ENCODE assay signal across 12 mouse cellular contexts in the genomic region with DNA sequence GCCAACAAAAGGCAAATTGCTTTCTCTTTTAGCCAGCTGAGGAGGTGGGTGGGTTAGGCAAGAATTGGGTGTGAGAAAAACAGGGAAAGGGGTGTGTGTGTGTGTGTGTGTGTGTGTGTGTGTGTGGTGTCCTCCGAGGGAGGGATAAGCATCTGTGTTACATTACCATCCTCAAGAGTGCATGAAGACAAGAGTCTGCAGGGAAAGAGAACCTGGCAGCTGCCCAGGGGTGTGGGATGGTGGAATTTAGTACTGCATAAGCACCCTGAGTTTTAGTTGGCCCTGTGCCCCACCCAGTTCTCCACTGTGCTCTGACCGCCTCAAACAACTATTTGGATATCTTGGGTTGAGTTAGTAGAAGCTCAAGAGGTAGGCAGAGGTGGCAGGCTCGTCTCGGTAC. TPM values are rescaled to one million over a fixed set of nuclear protein-coding genes. Genes with fewer than 3 reads are reported as not detected.
DNase-seq lines count a peak whose midpoint lies in the region; ATAC-seq lines count a peak whose summit lies in the region.
"Had no signal": no experiment of that assay in that cellular context is flagged by ENCODE, and none has a peak within 500 bp of the region (broad histone marks: within the 10 kb centered on the region; RNA-seq: fewer than 3 reads in every experiment).

No protein-coding gene starts in this region.

- no peaks in the 10 kb centered on the region for H3K36me3 ChIP-seq in heart, embryonic 12.5 days
- H3K36me3 ChIP-seq in liver, embryonic 11.5 days (ENCODE audit: control insufficient read depth, insufficient read depth, low read length): no peaks in the 10 kb centered on the region
- H3K36me3 ChIP-seq in hindbrain, embryonic 14.5 days (replicated peaks; ENCODE audit: control insufficient read depth, insufficient read depth): no peaks in the 10 kb centered on the region
- H3K36me3 ChIP-seq: liver, embryonic 12.5 days had no signal

- H3K9me3 ChIP-seq in heart, embryonic 12.5 days (replicated peaks): peaks cover 4% of the 10 kb centered on the region; the same call in 1 of the 2 replicates
- peaks cover 3% of the 10 kb centered on the region; the same call in 1 of the 2 replicates for H3K9me3 ChIP-seq in liver, embryonic 11.5 days (ENCODE audit: control insufficient read depth, low read length)
- H3K9me3 ChIP-seq in hindbrain, embryonic 14.5 days (ENCODE audit: control insufficient read depth, low read length): no peaks in the 10 kb centered on the region

- H3K4me1 ChIP-seq in heart, embryonic 12.5 days (replicated peaks): peaks cover 11% of the 10 kb centered on the region
- H3K4me1 ChIP-seq in liver, embryonic 11.5 days (replicated peaks; ENCODE audit: control insufficient read depth, insufficient read depth, low read length): no peaks in the 10 kb centered on the region
- H3K4me1 ChIP-seq in hindbrain, embryonic 14.5 days (replicated peaks; ENCODE audit: control insufficient read depth, insufficient read depth, low read length): peaks cover 19% of the 10 kb centered on the region
- H3K4me1 ChIP-seq: liver, embryonic 12.5 days had no signal

- ATAC-seq in heart, embryonic 12.5 days (ENCODE audit: insufficient number of reproducible peaks, low FRiP score): no peak
- no peak for ATAC-seq in liver, embryonic 11.5 days (replicated peaks; ENCODE audit: low FRiP score)
- no peak for ATAC-seq in hindbrain, embryonic 14.5 days (ENCODE audit: low FRiP score)
- ATAC-seq: liver, embryonic 12.5 days had no signal

- H3K4me2 ChIP-seq in heart, embryonic 12.5 days: no peak overlapping the region
- no peak overlapping the region for H3K4me2 ChIP-seq in liver, embryonic 11.5 days
- no peak overlapping the region for H3K4me2 ChIP-seq in hindbrain, embryonic 14.5 days (replicated peaks)
- H3K4me2 ChIP-seq: liver, embryonic 12.5 days had no signal

- peaks cover 14% of the 10 kb centered on the region; the same call in 1 of the 2 replicates for H3K27me3 ChIP-seq in heart, embryonic 12.5 days (replicated peaks)
- H3K27me3 ChIP-seq in liver, embryonic 11.5 days (replicated peaks; ENCODE audit: control insufficient read depth, insufficient read depth, low read length): peaks cover 32% of the 10 kb centered on the region
- H3K27me3 ChIP-seq in hindbrain, embryonic 14.5 days (ENCODE audit: control insufficient read depth, insufficient read depth, low read length): no peaks in the 10 kb centered on the region

- peak; percentile 10 for DNase-seq in heart, adult 18-20 months
- DNase-seq in frontal cortex, adult 2 months (ENCODE audit: extremely low spot score in 1 of 2, low spot score in 1 of 2): peak; percentile 87 to 90
- peak; percentile 74 to 86 for DNase-seq in left cerebral cortex, postnatal 14 days (ENCODE audit: low spot score in 2 of 2)
- peak; percentile 75 for DNase-seq in right cerebral cortex, postnatal 25 days
- no peak for DNase-seq in liver, embryonic 11.5 days (ENCODE audit: low spot score)
- no peak for DNase-seq in retina, embryonic 14.5 days (ENCODE audit: low spot score)
- DNase-seq in hindbrain, embryonic 14.5 days (ENCODE audit: low spot score): no peak
- DNase-seq: spleen, adult 18-20 months had no signal

- 69% methylated on average over 4 of the region's 4 CpGs for WGBS in heart, embryonic 12.5 days
- 79% methylated on average over 4 of the region's 4 CpGs for WGBS in liver, embryonic 11.5 days
- 88% methylated on average over 4 of the region's 4 CpGs for WGBS in hindbrain, embryonic 14.5 days

- intact Hi-C loops in left cerebral cortex, postnatal 14 days (cut with DNase I): loop anchor here (5.0 kb wide), 2 partner anchors 34 to 104 kb away; no protein-coding TSS in a partner anchor

- H3K4me3 ChIP-seq in heart, embryonic 12.5 days: no peak overlapping the region
- H3K4me3 ChIP-seq in liver, embryonic 11.5 days (ENCODE audit: low read depth, low read length): no peak overlapping the region
- no peak overlapping the region for H3K4me3 ChIP-seq in hindbrain, embryonic 14.5 days (replicated peaks; ENCODE audit: low read length)
- H3K4me3 ChIP-seq: heart, adult 2 months; liver, embryonic 12.5 days had no signal

- no peak overlapping the region for H3K27ac ChIP-seq in heart, embryonic 12.5 days (ENCODE audit: poor library complexity, severe bottlenecking)
- no peak overlapping the region for H3K27ac ChIP-seq in liver, embryonic 11.5 days (ENCODE audit: low read depth, low read length)
- H3K27ac ChIP-seq in hindbrain, embryonic 14.5 days: no peak overlapping the region
- H3K27ac ChIP-seq: heart, adult 2 months; liver, embryonic 12.5 days had no signal

- no peak overlapping the region for H3K9ac ChIP-seq in heart, embryonic 12.5 days
- H3K9ac ChIP-seq in liver, embryonic 11.5 days (ENCODE audit: low read depth, low read length): no peak overlapping the region
- H3K9ac ChIP-seq in hindbrain, embryonic 14.5 days: no peak overlapping the region
- H3K9ac ChIP-seq: liver, embryonic 12.5 days had no signal

RNA-seq across cellular contexts. Expression of a gene that starts 12.7 kb away (rescaled TPM):
- total RNA-seq in heart, adult 18-20 months (2021): 100 to 1,000 TPM; 256 to 257 TPM
- 38.2 and 45.2 TPM in 2 replicates for polyA plus RNA-seq in heart, embryonic 12.5 days (2016; fragmentation: Nextera tagmentation; extraction: Ambion mirVana)
- polyA plus RNA-seq in frontal cortex, adult 2 months (2012; rRNA removed): 61.5 and 63.9 TPM in 2 replicates
- total RNA-seq in left cerebral cortex, postnatal 14 days (2021): 10 to 100 TPM; 53.4 to 54.2 TPM
- 1.2 and 1.3 TPM in 2 replicates for polyA plus RNA-seq in liver, embryonic 11.5 days (2014; fragmentation: Nextera tagmentation; extraction: Ambion mirVana)
- 15.8 and 17.0 TPM in 2 replicates for polyA plus RNA-seq in hindbrain, embryonic 14.5 days (2014; fragmentation: Nextera tagmentation; extraction: Ambion mirVana)

RNA-seq across cellular contexts. Expression of a gene that starts 28.3 kb away (rescaled TPM):
- total RNA-seq in heart, adult 18-20 months (2021): under 1 TPM; 0.41 to 0.74 TPM
- not detected in 2 replicates for polyA plus RNA-seq in heart, embryonic 12.5 days (2016; fragmentation: Nextera tagmentation; extraction: Ambion mirVana)
- polyA plus RNA-seq in frontal cortex, adult 2 months (2012; rRNA removed): 0.04 TPM in 2 replicates
- under 1 TPM; 0.34 to 0.40 TPM for total RNA-seq in left cerebral cortex, postnatal 14 days (2021)
- 0.04 TPM in 1 of 2 replicates, not detected in the other for polyA plus RNA-seq in liver, embryonic 11.5 days (2014; fragmentation: Nextera tagmentation; extraction: Ambion mirVana)
- not detected in 2 replicates for polyA plus RNA-seq in hindbrain, embryonic 14.5 days (2014; fragmentation: Nextera tagmentation; extraction: Ambion mirVana)
- polyA plus RNA-seq: intestine, embryonic 14.5 days had no signal

Comparison
In these comparisons a context has a peak if more than half of its experiments do, and no peak if none do; other contexts are left out.
1. DNase-seq: peak in heart, adult 18-20 months (2 of 2), frontal cortex, adult 2 months (2 of 2), left cerebral cortex, postnatal 14 days (2 of 2) and right cerebral cortex, postnatal 25 days (single experiment); none in liver, embryonic 11.5 days (single experiment), retina, embryonic 14.5 days (single experiment) and hindbrain, embryonic 14.5 days (single experiment).